Mouse (Mus musculus) heart, adult 18-20 months (tissue): ENCODE data around the gene Cpm. TPM values are rescaled to one million over a fixed set of nuclear protein-coding genes. Genes with fewer than 3 reads are reported as not detected.
"Not testable (repeated sequence)": the region's sequence is repeated elsewhere in the genome, so short reads cannot be mapped to it uniquely, and the experiment has no call there.

ENCODE experiments used
- DNase-seq, 2 experiments: peaks; one replicate each; pipeline ENCODE4 v3.0.0; 2021 to 2022; ENCODE audit warnings: mixed read lengths in 1 of 2
- total RNA-seq, 2 experiments: library from RNA; stranded (reverse); gene quantifications; 2 replicates each; pipeline ENCODE4 v1.2.3; 2021

Cpm gene
- total RNA-seq, 2 experiments from 2014 or later = 2.9 to 3.5 TPM

GRCm38 (mm10) chr10:117701034-117701829 is 71.9 kb downstream of the Cpm start:
- DNase-seq = no peak

- no peak for DNase-seq
Measured at GRCm38 (mm10) chr10:117702024-117702833, 72.9 kb downstream of the Cpm start.

- DNase-seq = no peak
Measured at GRCm38 (mm10) chr10:117703506-117703905, 74.2 kb downstream of the Cpm start.

- DNase-seq = not testable (repeated sequence)
Measured at GRCm38 (mm10) chr10:117704314-117704963, 75.1 kb downstream of the Cpm start.

GRCm38 (mm10) chr10:117704964-117705335 is 75.7 kb downstream of the Cpm start:
- no peak for DNase-seq

- DNase-seq = no peak
Measured at GRCm38 (mm10) chr10:117705806-117706205, 76.5 kb downstream of the Cpm start.

GRCm38 (mm10) chr10:117706440-117706839 is 77.1 kb downstream of the Cpm start:
- DNase-seq = no peak

- no peak for DNase-seq
Measured at GRCm38 (mm10) chr10:117707114-117707838, 78.0 kb downstream of the Cpm start.

- no peak for DNase-seq
Measured at GRCm38 (mm10) chr10:117708376-117708775, 79.1 kb downstream of the Cpm start.

- DNase-seq = peak in 1 of 2 experiments; percentile 21
Measured at GRCm38 (mm10) chr10:117708856-117709255, 79.6 kb downstream of the Cpm start.

GRCm38 (mm10) chr10:117709326-117709830 is 80.1 kb downstream of the Cpm start:
- no peak for DNase-seq

- DNase-seq = peak; percentile 89 to 91
Measured at GRCm38 (mm10) chr10:117709930-117710603, 80.8 kb downstream of the Cpm start.

GRCm38 (mm10) chr10:117710604-117711141 is 81.4 kb downstream of the Cpm start, which contains the start of gene Mdm2:
Mdm2 (minus strand) TSS chr10:117710758.
- DNase-seq = peak; percentile 96 to 99

GRCm38 (mm10) chr10:117711408-117711807 is 82.1 kb downstream of the Cpm start:
- no peak for DNase-seq

- no peak for DNase-seq
Measured at GRCm38 (mm10) chr10:117712191-117712754, 83.0 kb downstream of the Cpm start.

GRCm38 (mm10) chr10:117712871-117713270 is 83.6 kb downstream of the Cpm start:
- no peak for DNase-seq

GRCm38 (mm10) chr10:117713466-117713865 is 84.2 kb downstream of the Cpm start:
- no peak for DNase-seq

- no peak for DNase-seq
Measured at GRCm38 (mm10) chr10:117714048-117714545, 84.8 kb downstream of the Cpm start.

GRCm38 (mm10) chr10:117714928-117715500 is 85.7 kb downstream of the Cpm start:
- no peak for DNase-seq

GRCm38 (mm10) chr10:117715654-117716053 is 86.4 kb downstream of the Cpm start:
- not testable (repeated sequence) for DNase-seq
